Mouse (Mus musculus) layer of hippocampus, postnatal 10 days (tissue): ENCODE measurements around the gene Olfr1100. TPM values are rescaled to one million over a fixed set of nuclear protein-coding genes. Genes with fewer than 3 reads are reported as not detected.

Experiments used
- DNase-seq, 2 experiments: peaks; one replicate each; pipeline ENCODE4 v3.0.0; 2021; ENCODE audit warnings: low spot score in 2 of 2
- long read RNA-seq: library from polyadenylated mRNA; stranded (forward); transcript quantifications from one replicate; pipeline ENCODE4 v2.0.0, GENCODE M21; 2023
- total RNA-seq, 2 experiments: library from RNA; stranded (reverse); gene quantifications; 2 replicates each; pipeline ENCODE4 v1.2.3; 2021

The Olfr1100 gene
- not detected for total RNA-seq
- long read RNA-seq = 0 reads

GRCm38 (mm10) chr2:86979854-86980253 lies at the start of gene Olfr1100:
Gene Olfr1100 (minus strand): TSS chr2:86979954.
- DNase-seq = no peak

GRCm38 (mm10) chr2:87026980-87027379 lies 47.2 kb upstream of the Olfr1100 start, which contains the start of gene Olfr1104:
Gene Olfr1104 (minus strand): TSS chr2:87027080.
- DNase-seq = no peak

GRCm38 (mm10) chr2:86998098-86998497 lies 18.3 kb upstream of the Olfr1100 start, which contains the start of gene Olfr1102:
Gene Olfr1102 (plus strand): TSS chr2:86998398.
- no peak for DNase-seq

- no peak for DNase-seq
Observed at GRCm38 (mm10) chr2:86991121-86991520, 11.4 kb upstream of the Olfr1100 start, which contains the start of gene Olfr1101. Gene Olfr1101 (minus strand): TSS chr2:86991221.

- DNase-seq = no peak
Observed at GRCm38 (mm10) chr2:86960593-86960992, 19.2 kb downstream of the Olfr1100 start, which contains the start of gene Olfr1099. Gene Olfr1099 (minus strand): TSS chr2:86960693.

- DNase-seq = no peak
Observed at GRCm38 (mm10) chr2:86926557-86926956, 53.2 kb downstream of the Olfr1100 start.

Other genes with a start within 250 kb of the Olfr1100 start
- gene Olfr1089, start 246.3 kb downstream of the Olfr1100 start, total RNA-seq = not detected
- gene Olfr1090, start 221.0 kb downstream of the Olfr1100 start, total RNA-seq = not detected
- gene Olfr1093, start 197.5 kb downstream of the Olfr1100 start, total RNA-seq = not detected
- gene Olfr141, start 169.9 kb downstream of the Olfr1100 start, total RNA-seq = not detected
- not detected for gene Olfr1094, start 155.3 kb downstream of the Olfr1100 start, total RNA-seq
- not detected for gene Olfr1095, start 128.3 kb downstream of the Olfr1100 start, total RNA-seq
- not detected for gene Gm13723, start 105.2 kb downstream of the Olfr1100 start, total RNA-seq
- not detected for gene Olfr1097, start 87.7 kb downstream of the Olfr1100 start, total RNA-seq
- gene Olfr1098, start 55.4 kb downstream of the Olfr1100 start, total RNA-seq = not detected
- gene Olfr1099, start 19.3 kb downstream of the Olfr1100 start, total RNA-seq = not detected
- not detected for gene Olfr1101, start 11.3 kb upstream of the Olfr1100 start, total RNA-seq
- gene Olfr1102, start 18.4 kb upstream of the Olfr1100 start, total RNA-seq = not detected
- gene Olfr1104, start 47.1 kb upstream of the Olfr1100 start, total RNA-seq = not detected
- gene Olfr1105, start 56.6 kb upstream of the Olfr1100 start, total RNA-seq = not detected
- gene Olfr1106, start 72.3 kb upstream of the Olfr1100 start, total RNA-seq = not detected
- gene Olfr1107, start 95.9 kb upstream of the Olfr1100 start, total RNA-seq = not detected
- not detected for gene Olfr1109, start 116.1 kb upstream of the Olfr1100 start, total RNA-seq
- gene Olfr259, start 134.6 kb upstream of the Olfr1100 start, total RNA-seq = not detected
- gene Olfr1110, start 160.3 kb upstream of the Olfr1100 start, total RNA-seq = not detected
- gene Olfr1111, start 172.7 kb upstream of the Olfr1100 start, total RNA-seq = not detected
- gene Olfr1112, start 207.8 kb upstream of the Olfr1100 start, total RNA-seq = not detected
- gene Olfr1113, start 229.0 kb upstream of the Olfr1100 start, total RNA-seq = not detected